In genomic region chr3:19062249-19062859, GRCm38 (mm10) we compare ENCODE assay signal across 9 mouse cellular contexts.
A peak's percentile ranks its signal among the peaks of the same experiment; 100 is the strongest.
DNase-seq lines count a peak whose midpoint lies in the region; ATAC-seq and TF ChIP-seq lines count a peak whose summit lies in the region.
"Had no signal": no experiment of that assay in that cellular context is flagged by ENCODE, and none has a peak within 500 bp of the region (broad histone marks: within the 10 kb centered on the region; RNA-seq: fewer than 3 reads in every experiment).

No protein-coding gene starts in this region.

- no peak overlapping the region for H3K4me3 ChIP-seq in heart, embryonic 10.5 days
- no peak overlapping the region for H3K4me3 ChIP-seq in cortical plate, adult 2 months (ENCODE audit: insufficient read depth, low read length)
- H3K4me3 ChIP-seq in hindbrain, embryonic 15.5 days: no peak overlapping the region
- no peak overlapping the region for H3K4me3 ChIP-seq in midbrain, postnatal 0 days (ENCODE audit: low read depth, low read length)
- H3K4me3 ChIP-seq: embryonic facial prominence, embryonic 12.5 days had no signal

- no peaks in the 10 kb centered on the region for H3K9me3 ChIP-seq in heart, embryonic 10.5 days
- no peaks in the 10 kb centered on the region for H3K9me3 ChIP-seq in hindbrain, embryonic 15.5 days
- no peaks in the 10 kb centered on the region for H3K9me3 ChIP-seq in midbrain, postnatal 0 days (ENCODE audit: low read length)
- H3K9me3 ChIP-seq: embryonic facial prominence, embryonic 12.5 days had no signal

- H3K4me2 ChIP-seq in hindbrain, embryonic 15.5 days: no peak overlapping the region
- H3K4me2 ChIP-seq in midbrain, postnatal 0 days (ENCODE audit: low read depth, low read length, poor library complexity, severe bottlenecking): no peak overlapping the region
- H3K4me2 ChIP-seq: embryonic facial prominence, embryonic 12.5 days had no signal

- no peaks in the 10 kb centered on the region for H3K27me3 ChIP-seq in heart, embryonic 10.5 days (ENCODE audit: insufficient read depth, poor library complexity, severe bottlenecking)
- peaks cover 4% of the 10 kb centered on the region; the same call in 1 of the 2 replicates for H3K27me3 ChIP-seq in hindbrain, embryonic 15.5 days
- no peaks in the 10 kb centered on the region for H3K27me3 ChIP-seq in midbrain, postnatal 0 days (ENCODE audit: insufficient read depth, low read length)
- H3K27me3 ChIP-seq: embryonic facial prominence, embryonic 12.5 days had no signal

- intact Hi-C loops in heart, postnatal 10 days (cut with DNase I): loop anchor here (1.0 to 5.0 kb wide), 2 partner anchors 1013 to 1230 kb away; no protein-coding TSS in a partner anchor

- no peak overlapping the region for H3K27ac ChIP-seq in heart, embryonic 10.5 days
- H3K27ac ChIP-seq in cortical plate, adult 2 months (ENCODE audit: insufficient read depth, low read length): no peak overlapping the region
- H3K27ac ChIP-seq in hindbrain, embryonic 15.5 days (replicated peaks): no peak overlapping the region
- H3K27ac ChIP-seq in midbrain, postnatal 0 days (ENCODE audit: low read depth, low read length): no peak overlapping the region
- H3K27ac ChIP-seq: embryonic facial prominence, embryonic 12.5 days had no signal

- TF ChIP-seq CTCF in cortical plate, adult 2 months (IDR thresholded peaks at IDR 0.05; ENCODE audit: extremely low read depth, insufficient read depth, low read length): peak; percentile 51; the same call in 1 of the 2 replicates
- peak; percentile 83 for TF ChIP-seq CTCF in midbrain, postnatal 0 days (IDR thresholded peaks at IDR 0.05)

- no peak overlapping the region for H3K9ac ChIP-seq in hindbrain, embryonic 15.5 days
- no peak overlapping the region for H3K9ac ChIP-seq in midbrain, postnatal 0 days (replicated peaks; ENCODE audit: low read length, poor library complexity, severe bottlenecking)
- H3K9ac ChIP-seq: embryonic facial prominence, embryonic 12.5 days had no signal

- peak; percentile 54 to 75 for DNase-seq in heart, postnatal 10 days
- DNase-seq in heart, embryonic 10.5 days (ENCODE audit: low spot score): no peak
- DNase-seq in Muller cell, postnatal 12 days (ENCODE audit: inconsistent ontology term): peak; percentile 48
- DNase-seq in layer of hippocampus, postnatal 25 days (ENCODE audit: extremely low spot score in 1 of 2, low spot score in 1 of 2): peak; percentile 27 to 63
- DNase-seq in midbrain, postnatal 0 days (ENCODE audit: low spot score): peak; percentile 84
- DNase-seq in T-cell, adult 2 months (ENCODE audit: low spot score): no peak

- H3K36me3 ChIP-seq in heart, embryonic 10.5 days: no peaks in the 10 kb centered on the region
- H3K36me3 ChIP-seq in hindbrain, embryonic 15.5 days: no peaks in the 10 kb centered on the region
- no peaks in the 10 kb centered on the region for H3K36me3 ChIP-seq in midbrain, postnatal 0 days (ENCODE audit: insufficient read depth, low read length)
- H3K36me3 ChIP-seq: embryonic facial prominence, embryonic 12.5 days had no signal

- no peak for TF ChIP-seq POLR2A in cortical plate, adult 2 months (IDR thresholded peaks at IDR 0.05; ENCODE audit: extremely low read depth, insufficient read depth, low read length)

- WGBS in heart, embryonic 10.5 days: 33% methylated on average over 6 of the region's 6 CpGs
- WGBS in hindbrain, embryonic 15.5 days: 34% methylated on average over 6 of the region's 6 CpGs
- 33% methylated on average over 6 of the region's 6 CpGs for WGBS in midbrain, postnatal 0 days

- peaks cover 4% of the 10 kb centered on the region; the same call in 1 of the 2 replicates for H3K4me1 ChIP-seq in heart, embryonic 10.5 days
- H3K4me1 ChIP-seq in cortical plate, adult 2 months (ENCODE audit: control insufficient read depth, insufficient read depth, low read length): no peaks in the 10 kb centered on the region
- no peaks in the 10 kb centered on the region for H3K4me1 ChIP-seq in hindbrain, embryonic 15.5 days (replicated peaks)
- H3K4me1 ChIP-seq in midbrain, postnatal 0 days (ENCODE audit: insufficient read depth, low read length): 0 out of 2 replicates have a peak, but pooled peaks cover 2% of the 10 kb centered on the region
- H3K4me1 ChIP-seq: embryonic facial prominence, embryonic 12.5 days had no signal

- peak; percentile 42 for ATAC-seq in hindbrain, embryonic 15.5 days (ENCODE audit: low FRiP score, low read depth)
- ATAC-seq in midbrain, postnatal 0 days (ENCODE audit: low FRiP score): peak; percentile 65

Comparison
In these comparisons a context has a peak if more than half of its experiments do, and no peak if none do; other contexts are left out.
1. DNase-seq: peak in heart, postnatal 10 days (2 of 2), Muller cell, postnatal 12 days (single experiment), layer of hippocampus, postnatal 25 days (2 of 2) and midbrain, postnatal 0 days (single experiment); none in heart, embryonic 10.5 days (single experiment) and T-cell, adult 2 months (single experiment).